Mouse (Mus musculus): ENCODE results near the gene Mrpl11. TPM values are rescaled to one million over a fixed set of nuclear protein-coding genes. Genes with fewer than 3 reads are reported as not detected.
"Not testable (repeated sequence)": the region's sequence is repeated elsewhere in the genome, so short reads cannot be mapped to it uniquely, and the experiment has no call there.

The Mrpl11 gene
- 37.4 and 39.9 TPM in 2 replicates for polyA plus RNA-seq (2012; rRNA removed)

GRCm38 (mm10) chr19:4961928-4962601 is at the start of gene Mrpl11:
Mrpl11 (plus strand) TSS chr19:4962147.
- DNase-seq (ENCODE audit: low read depth): peak; percentile 69

- DNase-seq (ENCODE audit: low read depth): no peak
Measured at GRCm38 (mm10) chr19:4915924-4916603, 45.9 kb upstream of the Mrpl11 start.

- no peak for DNase-seq (ENCODE audit: low read depth)
Measured at GRCm38 (mm10) chr19:4916827-4917226, 45.1 kb upstream of the Mrpl11 start.

- DNase-seq (ENCODE audit: low read depth): no peak
Measured at GRCm38 (mm10) chr19:4919652-4920051, 42.3 kb upstream of the Mrpl11 start.

GRCm38 (mm10) chr19:4925121-4925860 is 36.7 kb upstream of the Mrpl11 start:
- DNase-seq (ENCODE audit: low read depth): no peak

GRCm38 (mm10) chr19:4927904-4928531 is 33.9 kb upstream of the Mrpl11 start, which contains the start of gene Dpp3:
Dpp3 (minus strand) TSS chr19:4928287.
- peak; percentile 78 for DNase-seq (ENCODE audit: low read depth)

- DNase-seq (ENCODE audit: low read depth): no peak
Measured at GRCm38 (mm10) chr19:4928781-4929180, 33.2 kb upstream of the Mrpl11 start.

- DNase-seq (ENCODE audit: low read depth): no peak
Measured at GRCm38 (mm10) chr19:4936896-4937295, 25.1 kb upstream of the Mrpl11 start.

- no peak for DNase-seq (ENCODE audit: low read depth)
Measured at GRCm38 (mm10) chr19:4937444-4938310, 24.3 kb upstream of the Mrpl11 start.

- no peak for DNase-seq (ENCODE audit: low read depth)
Measured at GRCm38 (mm10) chr19:4942551-4943252, 19.2 kb upstream of the Mrpl11 start, which contains the start of gene Peli3. Peli3 (minus strand) TSS chr19:4943127.

GRCm38 (mm10) chr19:4943253-4943588 is 18.7 kb upstream of the Mrpl11 start:
- no peak for DNase-seq (ENCODE audit: low read depth)

GRCm38 (mm10) chr19:4945540-4945939 is 16.4 kb upstream of the Mrpl11 start:
- DNase-seq (ENCODE audit: low read depth): no peak

- not testable (repeated sequence) for DNase-seq (ENCODE audit: low read depth)
Measured at GRCm38 (mm10) chr19:4948641-4949040, 13.3 kb upstream of the Mrpl11 start.

GRCm38 (mm10) chr19:4968236-4968635 is 6.3 kb downstream of the Mrpl11 start:
- DNase-seq (ENCODE audit: low read depth): no peak

- DNase-seq (ENCODE audit: low read depth): no peak
Measured at GRCm38 (mm10) chr19:4981767-4982166, 19.8 kb downstream of the Mrpl11 start.

- DNase-seq (ENCODE audit: low read depth): no peak
Measured at GRCm38 (mm10) chr19:4989013-4989412, 27.1 kb downstream of the Mrpl11 start.

GRCm38 (mm10) chr19:4989434-4990255 is 27.7 kb downstream of the Mrpl11 start:
- DNase-seq (ENCODE audit: low read depth): no peak

- DNase-seq (ENCODE audit: low read depth): no peak
Measured at GRCm38 (mm10) chr19:4990256-4990625, 28.3 kb downstream of the Mrpl11 start, which contains the start of gene Npas4. Npas4 (minus strand) TSS chr19:4990316.

- no peak for DNase-seq (ENCODE audit: low read depth)
Measured at GRCm38 (mm10) chr19:4990716-4991115, 28.8 kb downstream of the Mrpl11 start.

- DNase-seq (ENCODE audit: low read depth): no peak
Measured at GRCm38 (mm10) chr19:4992371-4992770, 30.4 kb downstream of the Mrpl11 start.
